Mouse (Mus musculus) heart, adult 18-20 months (tissue): ENCODE measurements at regions not wholly inside any gene's neighbourhood (a gene's known extent, or its start where the extent isn't known, plus 50 kb on each side); places are given as distances from the start of the nearest gene placed in this dataset.

Experiments used
- DNase-seq, 2 experiments: peaks; one replicate each; pipeline ENCODE4 v3.0.0; 2021 to 2022; ENCODE audit warnings: mixed read lengths in 1 of 2

GRCm38 (mm10) chr5:132760396-132760795 lies 217.3 kb upstream of the Auts2 start:
- DNase-seq = no peak

GRCm38 (mm10) chr5:132759751-132760150 lies 216.6 kb upstream of the Auts2 start:
- no peak for DNase-seq

GRCm38 (mm10) chr5:132758941-132759340 lies 215.8 kb upstream of the Auts2 start:
- DNase-seq = no peak

GRCm38 (mm10) chr5:132737966-132738365 lies 194.8 kb upstream of the Auts2 start:
- DNase-seq = no peak

- no peak for DNase-seq
Measured at GRCm38 (mm10) chr5:132728689-132729189, 185.6 kb upstream of the Auts2 start.

DNA sequence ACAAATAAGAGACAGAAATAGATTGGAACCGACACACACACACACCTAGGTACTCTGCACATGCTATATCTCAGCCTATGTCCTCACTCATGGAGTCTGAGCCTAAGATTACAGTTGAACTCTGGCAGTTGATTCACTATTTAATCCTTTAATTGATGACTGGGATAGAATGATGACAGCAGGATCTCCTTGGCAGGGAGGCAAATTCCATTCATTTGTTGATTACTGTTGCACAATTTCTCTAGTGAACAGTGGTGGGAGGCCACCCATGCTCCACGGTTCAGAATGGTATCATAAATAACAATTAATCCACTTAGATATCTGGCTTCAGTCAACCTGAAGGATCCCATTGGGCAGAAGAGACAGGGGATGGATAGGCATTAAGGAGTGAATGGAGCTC lies 181.3 kb upstream of the Auts2 start:
- no peak for DNase-seq

GRCm38 (mm10) chr5:132710301-132710700 lies 167.2 kb upstream of the Auts2 start:
- DNase-seq = no peak

DNA sequence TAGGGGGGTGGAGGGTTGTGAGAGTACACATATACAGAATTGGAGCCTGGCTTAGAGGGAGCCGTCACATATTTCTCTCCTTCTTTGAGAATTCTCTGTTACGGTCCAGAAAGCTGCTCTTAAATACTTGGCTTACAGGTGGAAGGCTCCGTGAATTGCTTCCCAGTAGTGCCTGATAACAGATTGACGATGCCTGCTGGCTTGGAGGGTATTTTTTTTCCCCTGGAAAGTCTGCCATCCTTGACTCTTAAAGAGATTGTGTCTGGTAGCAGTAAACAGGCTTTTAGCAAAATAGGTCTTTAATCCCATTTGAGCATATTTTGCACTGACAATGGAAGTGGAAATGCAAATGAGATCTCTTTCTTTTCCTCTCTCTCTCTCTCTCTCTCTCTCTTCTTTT lies 164.4 kb upstream of the Auts2 start:
- no peak for DNase-seq

GRCm38 (mm10) chr5:132703455-132704100 lies 160.4 kb upstream of the Auts2 start:
- DNase-seq = peak in 1 of 2 experiments; percentile 17

DNA sequence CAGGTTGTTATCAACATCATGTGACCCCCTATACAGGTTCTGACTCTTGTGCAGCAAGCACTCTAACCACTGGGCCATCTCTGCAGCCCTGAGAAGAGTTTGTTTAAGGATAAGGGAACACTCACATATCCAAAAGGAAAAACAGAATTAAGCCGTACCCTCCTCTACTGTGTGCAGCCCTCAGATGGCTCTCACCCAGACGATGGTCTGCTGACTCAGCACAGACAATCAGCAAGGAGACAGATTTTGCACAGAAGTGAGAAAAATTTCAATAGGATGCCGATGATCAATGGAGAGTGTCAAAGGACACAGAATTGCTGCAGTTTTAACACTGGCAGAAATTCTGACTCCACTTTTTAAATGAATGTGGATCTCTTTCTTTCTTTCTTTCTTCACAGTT lies 159.4 kb upstream of the Auts2 start:
- no peak for DNase-seq

GRCm38 (mm10) chr5:132690784-132691183 lies 147.6 kb upstream of the Auts2 start:
- no peak for DNase-seq

- DNase-seq = no peak
Measured at GRCm38 (mm10) chr5:132675261-132675660, 132.1 kb upstream of the Auts2 start.

DNA sequence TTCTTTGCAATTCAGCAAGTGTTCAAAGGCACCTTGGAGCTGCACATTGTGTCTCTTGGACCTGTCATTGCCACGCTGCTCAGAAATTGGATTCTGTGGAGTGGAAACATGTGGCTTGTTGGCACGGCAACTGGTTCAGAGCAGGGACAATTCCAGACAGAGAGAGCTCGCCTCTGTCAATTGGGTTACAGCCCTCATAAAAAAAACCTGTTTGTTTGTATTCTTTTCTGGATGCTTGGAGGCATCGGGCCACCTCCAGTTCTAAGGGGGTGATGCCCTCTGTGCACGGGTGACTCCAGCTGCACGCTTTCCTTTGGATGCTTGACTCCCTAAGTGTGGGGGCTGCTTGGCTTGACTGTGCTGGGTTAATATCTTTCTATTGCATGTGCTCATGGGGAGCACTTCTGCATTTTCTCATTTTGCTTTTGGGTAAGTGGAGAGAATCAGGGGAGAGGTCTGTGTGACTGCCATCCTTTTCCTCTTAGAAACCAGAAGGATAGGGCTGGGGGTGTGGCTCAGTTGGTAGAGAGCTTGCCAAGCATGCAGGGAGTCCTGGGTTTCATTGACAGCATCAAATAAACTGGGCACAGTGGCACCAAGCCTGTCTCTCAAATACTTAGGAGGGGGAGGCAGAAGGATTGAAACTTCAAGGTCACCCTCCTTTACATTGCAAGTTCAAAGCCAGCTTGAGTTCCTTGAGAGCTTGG lies 130.6 kb upstream of the Auts2 start:
- DNase-seq = peak; percentile 53 to 63

- no peak for DNase-seq
Measured at GRCm38 (mm10) chr5:132671496-132671895, 128.4 kb upstream of the Auts2 start.

GRCm38 (mm10) chr5:132667316-132667715 lies 124.2 kb upstream of the Auts2 start:
- peak; percentile 15 to 36 for DNase-seq

DNA sequence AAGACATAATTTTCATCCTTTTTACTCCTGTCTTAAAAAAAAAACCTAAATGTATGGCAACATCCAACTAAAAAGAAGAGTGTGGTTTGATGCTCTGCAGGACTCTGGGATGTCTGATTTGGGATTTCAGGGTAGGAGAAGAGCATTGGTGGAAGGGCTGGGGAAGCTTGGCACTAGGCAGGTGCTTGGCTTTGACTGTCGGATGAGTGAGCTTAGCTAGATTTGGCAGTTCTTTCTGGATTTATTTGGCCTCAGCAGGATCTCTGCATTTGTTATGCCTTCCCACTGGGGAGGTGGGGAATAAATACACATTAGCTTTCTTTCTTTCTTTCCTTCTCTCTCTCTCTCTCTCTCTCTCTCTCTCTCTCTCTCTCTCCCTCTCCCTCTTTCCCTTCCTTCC lies 118.1 kb upstream of the Auts2 start:
- no peak for DNase-seq

GRCm38 (mm10) chr5:132660036-132660435 lies 116.9 kb upstream of the Auts2 start:
- DNase-seq = no peak

DNA sequence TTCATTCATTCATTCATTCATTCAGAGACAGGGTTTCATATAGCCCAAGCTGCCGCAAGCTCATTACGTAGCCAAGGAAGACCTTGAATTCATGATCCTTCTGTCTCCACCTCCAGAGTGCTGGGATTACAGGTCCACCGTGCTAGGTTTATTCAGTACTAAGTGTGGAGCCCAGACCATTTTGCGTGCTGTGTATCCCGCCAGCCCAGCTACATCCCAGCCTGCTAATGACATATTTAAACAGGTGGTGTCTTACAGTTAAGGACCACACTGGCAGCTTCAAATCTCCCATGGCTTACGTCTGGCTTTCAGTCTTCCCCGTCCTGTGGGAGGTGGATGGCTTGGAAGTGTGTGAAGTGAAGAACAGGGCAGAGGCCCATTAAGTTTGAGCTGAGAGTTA lies 111.2 kb upstream of the Auts2 start:
- no peak for DNase-seq

DNA sequence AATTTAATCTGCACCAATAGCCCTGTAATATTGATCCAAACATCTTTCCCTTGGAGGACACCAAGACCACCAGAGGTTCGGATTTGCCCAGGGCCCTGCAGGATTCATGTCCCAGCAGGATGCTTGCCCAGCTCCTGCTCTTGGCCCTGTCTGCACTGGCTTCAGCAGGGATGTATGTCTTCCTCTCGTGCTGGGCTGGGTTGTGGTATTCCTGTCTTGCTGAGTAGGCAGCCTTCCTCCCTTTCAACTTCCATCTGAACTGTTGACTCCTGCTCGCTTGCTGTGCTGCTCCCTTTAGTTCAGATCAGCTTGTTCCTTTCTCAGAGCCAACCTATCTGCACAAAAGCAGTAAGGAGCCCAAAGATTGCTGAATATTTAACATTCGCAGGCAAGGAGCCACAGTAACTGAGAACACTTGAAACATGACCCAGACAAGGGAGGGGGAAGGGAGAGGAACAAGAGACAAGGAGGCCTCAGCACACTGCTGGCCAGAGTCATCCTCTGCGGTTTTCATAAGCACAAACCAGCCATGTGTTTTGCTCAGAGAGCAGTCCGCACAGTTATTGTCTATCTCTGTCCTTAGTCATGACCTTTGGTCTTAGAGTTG lies 110.7 kb upstream of the Auts2 start:
- DNase-seq = peak; percentile 61 to 84

GRCm38 (mm10) chr5:132652201-132652600 lies 109.1 kb upstream of the Auts2 start:
- DNase-seq = peak; percentile 23 to 33

DNA sequence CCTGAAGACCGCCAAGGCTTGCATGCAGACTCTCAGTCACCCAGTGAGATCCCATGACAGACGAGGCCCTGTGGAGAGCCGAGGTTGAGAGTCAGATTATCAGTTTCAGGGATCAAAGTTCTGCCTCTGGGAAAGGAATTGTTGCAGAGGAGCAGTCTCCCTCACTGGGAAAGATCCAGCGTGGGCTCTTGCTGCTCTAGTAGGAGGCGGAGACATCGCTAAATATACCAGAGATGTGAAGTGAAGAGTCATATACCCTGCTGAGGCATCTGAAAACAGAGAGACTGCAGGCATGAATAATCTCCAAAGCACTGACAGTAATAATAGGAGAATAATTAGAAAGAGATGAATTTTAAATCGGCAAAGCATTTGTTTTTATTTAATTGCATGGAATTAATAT lies 106.6 kb upstream of the Auts2 start:
- no peak for DNase-seq

DNA sequence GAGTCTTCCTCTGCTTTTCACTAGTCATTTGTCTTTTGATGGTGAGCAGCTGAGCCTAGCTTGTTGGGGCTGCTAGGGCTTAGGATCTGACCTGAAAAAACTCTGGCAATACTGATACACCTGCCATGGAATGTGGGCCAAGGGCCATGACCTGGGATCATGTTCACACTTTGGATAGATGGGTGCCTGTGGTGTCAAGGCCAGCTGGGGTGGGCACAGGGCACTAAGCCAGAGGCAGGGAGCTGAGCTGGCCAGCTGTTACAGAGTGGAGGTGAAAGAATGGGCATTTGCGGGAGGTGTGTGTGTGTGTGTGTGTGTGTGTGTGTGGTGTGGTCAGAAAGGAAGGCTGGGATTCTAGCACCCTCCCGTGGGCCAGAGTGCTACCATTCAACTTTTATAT lies 105.6 kb upstream of the Auts2 start:
- DNase-seq = no peak

GRCm38 (mm10) chr5:132644646-132645172 lies 101.6 kb upstream of the Auts2 start:
- no peak for DNase-seq
